In genomic region chr10:19947901-19948300, GRCm38 (mm10) we compare ENCODE assay signal across 24 mouse cellular contexts.
"Had no signal": no experiment of that assay in that cellular context is flagged by ENCODE, and none has a peak within 500 bp of the region (broad histone marks: within the 10 kb centered on the region; RNA-seq: fewer than 3 reads in every experiment).

No protein-coding gene starts in this region.

- H3K4me3 ChIP-seq: heart, embryonic 12.5 days; hindbrain, embryonic 13.5 days; hindbrain, embryonic 15.5 days; kidney, embryonic 15.5 days; limb, embryonic 13.5 days; limb, embryonic 15.5 days had no signal

- H3K4me2 ChIP-seq: heart, embryonic 12.5 days; hindbrain, embryonic 13.5 days; hindbrain, embryonic 15.5 days; kidney, embryonic 15.5 days; limb, embryonic 13.5 days; limb, embryonic 15.5 days; liver, embryonic 11.5 days had no signal

- H3K27ac ChIP-seq: hindbrain, embryonic 13.5 days; hindbrain, embryonic 15.5 days; hindbrain, postnatal 0 days; kidney, embryonic 15.5 days; kidney, postnatal 0 days; limb, embryonic 13.5 days; limb, embryonic 15.5 days; liver, embryonic 14.5 days had no signal

- H3K36me3 ChIP-seq: heart, embryonic 12.5 days; hindbrain, embryonic 13.5 days; hindbrain, embryonic 15.5 days; kidney, embryonic 15.5 days; limb, embryonic 13.5 days; limb, embryonic 15.5 days had no signal

- ATAC-seq: hindbrain, postnatal 0 days; intestine, embryonic 16.5 days had no signal

- H3K27me3 ChIP-seq: heart, embryonic 12.5 days; hindbrain, embryonic 13.5 days; hindbrain, embryonic 15.5 days; kidney, embryonic 15.5 days; limb, embryonic 13.5 days; limb, embryonic 15.5 days had no signal

- H3K9me3 ChIP-seq: heart, embryonic 12.5 days; hindbrain, embryonic 13.5 days; hindbrain, embryonic 15.5 days; kidney, embryonic 15.5 days; limb, embryonic 13.5 days; limb, embryonic 15.5 days had no signal

- H3K9ac ChIP-seq: heart, embryonic 12.5 days; hindbrain, embryonic 13.5 days; hindbrain, embryonic 15.5 days; kidney, embryonic 15.5 days; limb, embryonic 13.5 days; limb, embryonic 15.5 days; liver, embryonic 14.5 days had no signal

- DNase-seq: gastrocnemius, postnatal 14 days; gastrocnemius, postnatal 36 days; heart, adult 18-20 months; heart, postnatal 10 days; heart, postnatal 36 days; kidney, adult 11 months; kidney, adult 2 months; kidney, adult 9 months; kidney, postnatal 14 days; kidney, postnatal 36 days; layer of hippocampus, adult 9-11 months; layer of hippocampus, postnatal 36 days; left cerebral cortex, postnatal 4 days had no signal

- H3K4me1 ChIP-seq: hindbrain, embryonic 13.5 days; hindbrain, embryonic 15.5 days; limb, embryonic 15.5 days had no signal
